Mouse (Mus musculus) erythroblast, embryonic 14.5 days (primary cell): Measurements from ENCODE around the gene 1700007K13Rik. TPM values are rescaled to one million over a fixed set of nuclear protein-coding genes. Genes with fewer than 3 reads are reported as not detected.

Experiments
- H3K27me3 ChIP-seq: 2 replicates; pipeline ENCODE4 v1.6.1; 2012; ENCODE audit warnings: inconsistent platforms; ENCODE audit not compliant: control insufficient read depth
- H3K36me3 ChIP-seq: 2 replicates; pipeline ENCODE4 v1.6.1; 2012; ENCODE audit warnings: mild to moderate bottlenecking, inconsistent platforms; ENCODE audit not compliant: control insufficient read depth
- H3K4me1 ChIP-seq: 2 replicates; pipeline ENCODE4 v1.6.1; 2012; ENCODE audit warnings: inconsistent platforms; ENCODE audit not compliant: control insufficient read depth
- H3K4me3 ChIP-seq: replicated peaks from 2 replicates; pipeline ENCODE3; 2012; ENCODE audit warnings: moderate library complexity, mild to moderate bottlenecking, inconsistent platforms
- H3K9me3 ChIP-seq: 2 replicates; pipeline ENCODE4 v1.6.1; 2012; ENCODE audit warnings: low read length, inconsistent platforms, mixed read lengths; ENCODE audit not compliant: control insufficient read depth
- GATA1 ChIP-seq: IDR thresholded peaks from 2 replicates; pipeline ENCODE4 v1.6.1; 2012; ENCODE audit warnings: low read length, inconsistent platforms, mixed read lengths
- TAL1 ChIP-seq: IDR thresholded peaks from 3 replicates; pipeline ENCODE4 v1.6.1; 2012; ENCODE audit warnings: low read length, inconsistent platforms, mixed read lengths
- polyA plus RNA-seq: library from polyadenylated mRNA; stranded (reverse); fragments of >175 nt; gene quantifications from 2 replicates; pipeline ENCODE4 v1.2.3, GENCODE M21; 2012

1700007K13Rik gene
- polyA plus RNA-seq, 1 experiment: not detected

DNA sequence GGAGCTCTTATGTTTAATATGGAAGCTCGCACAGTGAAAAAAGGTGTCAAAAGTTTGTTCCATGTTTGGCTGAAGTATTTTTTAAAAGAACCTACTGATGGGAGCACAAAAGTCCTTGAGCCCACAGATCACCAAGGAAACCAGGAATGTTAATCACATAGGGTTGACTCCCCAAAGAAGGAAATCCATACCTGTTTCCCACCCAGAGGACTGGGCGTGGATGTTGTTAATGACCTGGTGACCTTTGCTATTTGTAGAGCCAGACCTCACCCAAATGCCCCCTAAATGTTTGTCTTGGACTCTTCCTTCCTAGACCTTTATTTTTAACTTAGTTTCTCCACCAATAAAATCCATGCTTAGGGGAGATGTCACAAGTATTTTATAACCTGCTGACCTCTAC lies 4.5 kb upstream of the 1700007K13Rik start:
- TF ChIP-seq TAL1: no peak
- no peak for TF ChIP-seq GATA1
- H3K9me3 ChIP-seq: 0 out of 2 replicates have a peak, but pooled peaks cover 2% of the 10 kb centered on the region
- peaks cover 25% of the 10 kb centered on the region for H3K27me3 ChIP-seq
- no peak overlapping the region for H3K4me3 ChIP-seq
- peaks cover 33% of the 10 kb centered on the region for H3K36me3 ChIP-seq
- peaks cover 19% of the 10 kb centered on the region for H3K4me1 ChIP-seq

DNA sequence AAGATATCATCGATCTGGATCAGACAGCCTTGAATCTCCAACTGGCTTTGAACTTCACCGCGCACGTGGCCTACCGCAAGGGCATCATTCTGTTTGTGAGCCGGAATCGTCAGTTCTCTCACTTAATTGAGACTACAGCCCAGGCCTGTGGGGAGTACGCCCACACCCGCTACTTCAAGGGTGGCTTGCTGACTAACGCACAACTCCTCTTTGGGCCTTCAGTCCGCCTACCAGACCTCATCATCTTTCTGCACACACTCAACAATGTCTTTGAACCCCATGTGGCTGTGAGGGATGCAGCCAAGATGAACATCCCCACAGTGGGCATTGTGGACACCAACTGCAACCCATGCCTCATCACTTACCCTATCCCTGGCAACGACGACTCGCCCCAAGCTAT lies 3.3 kb upstream of the 1700007K13Rik start:
- Histone ChIP-seq H3K4me3 (no peak overlapping the region), H3K27me3 (peaks cover 36% of the 10 kb centered on the region), H3K36me3 (peaks cover 33% of the 10 kb centered on the region), H3K9me3 (0 out of 2 replicates have a peak, but pooled peaks cover 2% of the 10 kb centered on the region), H3K4me1 (peaks cover 19% of the 10 kb centered on the region)
- TF ChIP-seq GATA1 (no peak), TAL1 (no peak)

DNA sequence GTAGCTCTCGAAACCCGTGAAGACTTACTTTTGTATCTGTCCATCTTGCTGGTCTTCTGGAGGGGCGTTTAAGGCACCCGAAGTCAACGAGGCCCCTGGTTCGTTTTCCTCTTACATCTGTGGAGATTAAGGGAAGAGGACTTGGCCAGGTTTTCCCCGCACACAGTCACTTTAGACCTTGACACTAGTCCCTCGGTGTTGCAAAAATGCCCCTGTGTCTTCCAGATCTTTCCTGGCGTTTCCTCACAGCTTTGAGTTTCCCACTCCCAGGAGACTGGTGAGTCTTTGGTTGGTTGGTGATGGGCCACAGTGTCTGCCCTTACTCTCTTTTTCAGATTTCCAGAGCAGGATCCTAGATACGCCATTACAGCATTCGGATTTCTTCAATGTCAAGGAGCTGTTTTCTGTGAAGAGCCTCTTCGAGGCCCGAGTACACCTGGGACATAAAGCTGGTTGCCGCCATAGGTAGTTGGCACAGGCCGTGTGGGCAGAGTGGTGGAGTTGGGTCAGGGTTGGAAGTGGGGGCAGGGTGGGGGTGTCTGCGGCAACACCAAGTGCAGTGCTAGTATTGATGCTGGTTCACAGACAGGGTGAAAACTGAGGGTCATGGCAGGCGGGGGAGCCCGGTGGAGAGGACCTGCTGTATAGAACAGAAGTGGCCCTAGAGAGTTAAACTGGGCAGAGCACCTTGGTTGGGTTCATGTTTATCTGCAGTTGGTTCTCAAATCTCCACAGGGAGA lies 2.5 kb upstream of the 1700007K13Rik start:
- Histone ChIP-seq H3K4me3 (peak overlapping the region; percentile 84), H3K27me3 (peaks cover 37% of the 10 kb centered on the region), H3K36me3 (peaks cover 33% of the 10 kb centered on the region), H3K4me1 (peaks cover 19% of the 10 kb centered on the region), H3K9me3 (0 out of 2 replicates have a peak, but pooled peaks cover 2% of the 10 kb centered on the region)
- no peak for TF ChIP-seq TAL1
- TF ChIP-seq GATA1: no peak

DNA sequence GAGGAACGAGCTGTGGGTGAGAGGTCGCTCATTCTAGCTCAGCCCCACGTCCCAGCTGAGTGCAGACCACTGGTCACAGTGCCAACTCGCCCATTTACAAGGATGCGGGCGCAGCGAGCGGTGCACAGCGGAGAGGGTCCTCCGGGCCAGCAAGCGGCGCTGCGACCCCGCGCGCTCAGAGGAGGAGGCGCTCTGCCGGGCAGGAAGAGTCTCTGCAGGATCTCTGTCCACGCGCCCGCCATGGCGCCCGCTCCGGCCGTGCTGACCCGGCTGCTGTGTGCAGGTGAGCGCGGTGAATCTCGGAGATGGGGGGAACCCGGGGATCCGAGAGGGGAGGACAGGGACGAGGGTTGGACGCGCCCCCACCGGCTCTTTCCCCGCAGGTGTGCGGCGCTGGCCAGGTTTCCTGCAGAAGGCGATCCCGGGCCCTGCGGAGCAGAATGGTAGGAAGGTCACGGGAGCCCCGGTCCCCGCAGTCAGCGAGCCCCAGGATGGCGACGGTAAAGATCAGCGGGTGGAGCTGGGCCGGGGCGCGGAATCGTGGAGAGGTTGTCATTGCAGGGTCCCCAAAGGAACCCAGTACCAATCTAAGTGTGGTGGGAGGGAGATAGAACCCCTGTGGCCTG lies 1.8 kb upstream of the 1700007K13Rik start, which contains the start of gene Mrps2:
Mrps2 (plus strand) TSS at position 207 of the 626 bp plus-strand sequence.
- 0 out of 2 replicates have a peak, but pooled peaks cover 2% of the 10 kb centered on the region for H3K9me3 ChIP-seq
- H3K36me3 ChIP-seq: peaks cover 33% of the 10 kb centered on the region
- H3K27me3 ChIP-seq: peaks cover 37% of the 10 kb centered on the region
- no peak for TF ChIP-seq TAL1
- TF ChIP-seq GATA1: no peak
- peaks cover 19% of the 10 kb centered on the region for H3K4me1 ChIP-seq
- H3K4me3 ChIP-seq: peak within 1 kb of the TSS; percentile 84

DNA sequence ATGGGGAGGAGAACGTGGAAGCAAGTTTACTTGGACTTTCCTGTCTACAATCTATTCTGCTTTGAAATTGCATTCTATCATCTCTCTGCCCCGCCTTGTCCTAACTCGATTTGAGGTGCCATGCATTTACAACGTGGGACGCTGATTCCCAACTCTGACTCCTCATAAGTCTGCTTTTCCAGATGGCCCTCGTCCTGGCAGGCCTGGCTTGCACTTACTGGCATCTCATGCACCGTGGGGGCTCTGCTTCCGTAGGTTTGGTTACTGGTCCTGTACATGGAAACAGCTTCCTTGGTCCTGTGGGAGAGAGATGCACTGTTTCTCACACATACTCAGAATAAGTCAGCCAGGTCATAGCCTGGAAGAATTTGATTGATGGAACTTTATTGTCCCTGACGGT lies 1.2 kb downstream of the 1700007K13Rik start:
- no peak for TF ChIP-seq GATA1
- no peak for TF ChIP-seq TAL1
- Histone ChIP-seq H3K4me1 (peaks cover 19% of the 10 kb centered on the region), H3K36me3 (peaks cover 12% of the 10 kb centered on the region), H3K9me3 (no peaks in the 10 kb centered on the region), H3K4me3 (no peak overlapping the region), H3K27me3 (peaks cover 39% of the 10 kb centered on the region)

DNA sequence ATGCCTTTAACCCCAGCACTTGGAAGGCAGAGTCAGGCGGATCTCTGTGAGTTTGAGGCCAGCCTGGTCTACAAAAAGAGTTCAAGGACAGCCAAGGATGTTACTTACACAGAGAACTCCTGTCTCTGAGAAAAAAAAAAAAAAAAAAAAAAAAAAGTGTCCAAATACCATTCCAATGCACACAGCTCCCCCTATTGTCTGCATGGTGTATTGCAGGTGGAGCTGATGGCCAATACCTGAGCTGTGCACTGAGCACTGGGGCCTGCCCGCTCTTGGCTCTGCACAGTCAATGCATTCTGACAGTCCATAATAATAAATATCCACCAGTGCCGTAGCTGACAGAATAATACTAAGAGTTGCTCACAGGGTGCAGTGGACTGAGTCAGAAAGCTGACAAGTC lies 2.2 kb downstream of the 1700007K13Rik start:
- H3K4me3 ChIP-seq: no peak overlapping the region
- H3K4me1 ChIP-seq: peaks cover 13% of the 10 kb centered on the region
- no peak for TF ChIP-seq GATA1
- TF ChIP-seq TAL1: no peak
- H3K9me3 ChIP-seq: no peaks in the 10 kb centered on the region
- H3K36me3 ChIP-seq: peaks cover 2% of the 10 kb centered on the region
- peaks cover 39% of the 10 kb centered on the region for H3K27me3 ChIP-seq

DNA sequence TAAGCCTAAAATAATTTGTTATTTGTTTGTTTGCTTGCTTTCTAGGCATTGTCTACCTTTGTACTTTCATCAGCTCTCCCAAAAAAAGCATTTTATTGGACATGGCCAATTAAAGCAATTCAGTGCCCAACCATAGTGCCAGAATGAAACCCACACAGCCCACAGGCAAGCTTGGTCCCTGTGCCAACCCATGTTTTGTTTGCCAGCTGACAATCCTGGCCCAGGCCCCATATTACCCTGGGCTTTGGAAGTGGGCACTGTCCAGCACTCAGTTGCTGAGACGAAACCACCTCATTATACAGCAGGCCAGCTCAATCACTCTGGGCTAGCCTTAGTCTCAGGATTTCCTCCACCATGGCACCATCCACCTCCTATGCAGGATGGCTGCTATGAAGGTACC lies 9.5 kb downstream of the 1700007K13Rik start:
- H3K36me3 ChIP-seq: no peaks in the 10 kb centered on the region
- no peaks in the 10 kb centered on the region for H3K9me3 ChIP-seq

DNA sequence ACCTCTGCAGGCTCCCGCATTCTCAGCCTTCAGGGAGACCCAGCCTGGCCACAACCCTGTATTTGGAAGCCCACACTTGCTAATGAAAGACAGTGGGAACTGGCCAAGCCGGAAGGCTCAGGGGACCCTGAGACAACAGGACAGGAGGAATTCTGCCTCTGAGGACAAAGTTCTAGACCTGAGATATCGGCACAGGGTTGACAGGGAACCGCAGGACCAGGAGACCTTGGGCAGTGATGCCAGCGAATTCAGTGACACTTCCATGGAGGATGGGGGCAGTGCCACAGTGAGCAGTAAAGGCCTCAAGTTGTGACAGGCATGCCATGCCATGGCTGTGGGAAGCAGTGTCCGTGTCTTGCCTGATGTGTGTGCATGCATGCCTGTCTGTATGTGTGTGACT lies 12.6 kb downstream of the 1700007K13Rik start:
- H3K4me1 ChIP-seq: no peaks in the 10 kb centered on the region
- no peaks in the 10 kb centered on the region for H3K36me3 ChIP-seq
- no peaks in the 10 kb centered on the region for H3K9me3 ChIP-seq
- peaks cover 6% of the 10 kb centered on the region for H3K27me3 ChIP-seq
- no peak overlapping the region for H3K4me3 ChIP-seq
- TF ChIP-seq GATA1 (no peak), TAL1 (no peak)

More for the DNA sequence above, 9.5 kb downstream of the 1700007K13Rik start:
- no peak overlapping the region for H3K4me3 ChIP-seq
- peaks cover 2% of the 10 kb centered on the region; the same call in 1 of the 2 replicates for H3K27me3 ChIP-seq
- no peak for TF ChIP-seq GATA1
- no peak for TF ChIP-seq TAL1
- no peaks in the 10 kb centered on the region for H3K4me1 ChIP-seq

DNA sequence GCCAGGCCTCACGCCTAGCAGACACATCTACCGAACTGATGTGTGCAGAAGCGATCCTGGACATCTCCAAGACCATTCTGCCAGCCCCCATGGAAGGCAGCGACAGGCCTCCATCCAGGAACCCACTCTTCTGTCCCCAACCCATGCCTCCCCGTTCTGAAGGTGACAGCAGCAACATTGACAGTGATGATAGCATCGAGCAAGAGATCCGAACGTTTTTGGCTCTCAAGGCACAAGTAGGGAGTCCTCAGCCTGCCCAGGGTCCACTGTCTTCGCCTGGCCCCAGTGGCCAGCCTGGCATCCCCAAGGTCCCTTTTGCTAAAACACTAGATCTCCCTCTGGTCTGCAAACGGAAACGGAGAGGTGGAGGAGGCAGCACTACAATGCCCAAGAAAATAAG lies 14.5 kb downstream of the 1700007K13Rik start:
- no peak for TF ChIP-seq TAL1
- no peak for TF ChIP-seq GATA1
- Histone ChIP-seq H3K36me3 (no peaks in the 10 kb centered on the region), H3K27me3 (peaks cover 24% of the 10 kb centered on the region), H3K4me1 (no peaks in the 10 kb centered on the region), H3K4me3 (no peak overlapping the region), H3K9me3 (no peaks in the 10 kb centered on the region)
